Mouse (Mus musculus) ES-Bruce4 (cell line): Measurements from ENCODE around the gene Gpr65.

ENCODE experiments used
- CTCF ChIP-seq: IDR thresholded peaks from one replicate; pipeline ENCODE4 v1.8.1; 2011; ENCODE audit warnings: low read depth, low read length
- POLR2A ChIP-seq: IDR thresholded peaks from one replicate; pipeline ENCODE4 v1.8.1; 2011; ENCODE audit warnings: low read length; ENCODE audit not compliant: insufficient read depth

- TF ChIP-seq POLR2A (no peak), CTCF (no peak)
Observed at GRCm38 (mm10) chr12:98268441-98269369, at the start of gene Gpr65.
